Mouse (Mus musculus) heart, embryonic 13.5 days (tissue): ENCODE measurements around the gene Hk2. TPM values are rescaled to one million over a fixed set of nuclear protein-coding genes. Genes with fewer than 3 reads are reported as not detected.

Source experiments
- ATAC-seq: fragments of 200-750 bp; cut with Nextera tagmentation; 2 replicates; pipeline ENCODE4 v1.8.0; 2017; ENCODE audit warnings: moderate TSS enrichment; ENCODE audit not compliant: insufficient number of reproducible peaks, low FRiP score, low TSS enrichment; ENCODE audit errors: extremely low read depth
- H3K27ac ChIP-seq: fragments of 300-500 bp; sonication (generic); replicated peaks from 2 replicates; pipeline ENCODE4 v1.5.1; 2015; ENCODE audit warnings: moderate library complexity, mild to moderate bottlenecking, inconsistent platforms
- H3K27me3 ChIP-seq: fragments of 300-500 bp; sonication (generic); replicated peaks from 2 replicates; pipeline ENCODE4 v1.6.1; 2015; ENCODE audit warnings: mild to moderate bottlenecking, inconsistent platforms
- H3K36me3 ChIP-seq: fragments of 300-500 bp; sonication (generic); 2 replicates; pipeline ENCODE4 v1.6.1; 2015; ENCODE audit warnings: mild to moderate bottlenecking, inconsistent platforms
- H3K4me1 ChIP-seq: fragments of 300-500 bp; sonication (generic); 2 replicates; pipeline ENCODE4 v1.6.1; 2015; ENCODE audit warnings: inconsistent platforms
- H3K4me2 ChIP-seq: fragments of 300-500 bp; sonication (generic); 2 replicates; pipeline ENCODE4 v1.6.1; 2015; ENCODE audit warnings: inconsistent platforms, mild to moderate bottlenecking, moderate library complexity
- H3K4me3 ChIP-seq: fragments of 300-500 bp; sonication (generic); 2 replicates; pipeline ENCODE4 v1.5.1; 2015; ENCODE audit warnings: moderate library complexity, mild to moderate bottlenecking, inconsistent platforms
- H3K9ac ChIP-seq: fragments of 300-500 bp; sonication (generic); 2 replicates; pipeline ENCODE4 v1.6.1; 2015; ENCODE audit warnings: inconsistent platforms, mild to moderate bottlenecking, moderate library complexity
- H3K9me3 ChIP-seq: fragments of 300-500 bp; sonication (generic); 2 replicates; pipeline ENCODE4 v1.6.1; 2016; ENCODE audit warnings: inconsistent platforms
- WGBS: fragments of 180-500 bp; shearing (Covaris S2); methylation state at CpG from one replicate; pipeline ENCODE4 v1.1.7; 2015; ENCODE audit warnings: mixed read lengths; 5-methylcytosine and 5-hydroxymethylcytosine counted together
- polyA plus RNA-seq: library from polyadenylated mRNA; unstranded; fragments of >200 nt; fragmentation: Nextera tagmentation; extraction: Ambion mirVana; gene quantifications from 2 replicates; pipeline ENCODE4 v1.2.1, GENCODE M21; 2015

Gene Hk2
- polyA plus RNA-seq, 1 experiment from 2014 or later = 28.9 TPM

DNA sequence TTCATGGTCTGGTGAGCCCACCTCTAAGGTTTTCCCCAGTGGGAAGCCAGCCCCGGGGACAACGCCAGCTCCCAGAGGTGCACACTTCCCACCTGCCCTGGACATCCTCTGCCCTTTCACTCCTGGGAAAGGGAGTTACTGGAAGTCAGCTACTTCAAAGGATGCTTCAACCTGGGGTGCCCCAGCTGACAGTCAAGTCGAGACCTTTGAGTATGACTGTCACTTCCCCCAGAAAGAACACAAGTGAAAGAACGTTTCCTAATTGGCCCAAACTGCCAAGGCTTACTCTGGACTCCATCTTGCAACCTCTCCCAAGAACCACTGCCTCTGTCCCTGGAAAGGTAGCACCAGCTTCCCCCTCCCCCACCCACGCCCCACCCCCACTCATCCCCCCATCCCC, 4.5 kb downstream of the Hk2 start:
- Histone ChIP-seq H3K4me3 (no peak overlapping the region), H3K4me1 (peaks cover 59% of the 10 kb centered on the region), H3K36me3 (no peaks in the 10 kb centered on the region), H3K27me3 (no peaks in the 10 kb centered on the region), H3K27ac (no peak overlapping the region), H3K9me3 (no peaks in the 10 kb centered on the region), H3K4me2 (no peak overlapping the region), H3K9ac (peak overlapping the region; percentile 50; the same call in 1 of the 2 replicates)
- ATAC-seq = no peak
- WGBS = 68% methylated on average over 4 of the region's 5 CpGs

DNA sequence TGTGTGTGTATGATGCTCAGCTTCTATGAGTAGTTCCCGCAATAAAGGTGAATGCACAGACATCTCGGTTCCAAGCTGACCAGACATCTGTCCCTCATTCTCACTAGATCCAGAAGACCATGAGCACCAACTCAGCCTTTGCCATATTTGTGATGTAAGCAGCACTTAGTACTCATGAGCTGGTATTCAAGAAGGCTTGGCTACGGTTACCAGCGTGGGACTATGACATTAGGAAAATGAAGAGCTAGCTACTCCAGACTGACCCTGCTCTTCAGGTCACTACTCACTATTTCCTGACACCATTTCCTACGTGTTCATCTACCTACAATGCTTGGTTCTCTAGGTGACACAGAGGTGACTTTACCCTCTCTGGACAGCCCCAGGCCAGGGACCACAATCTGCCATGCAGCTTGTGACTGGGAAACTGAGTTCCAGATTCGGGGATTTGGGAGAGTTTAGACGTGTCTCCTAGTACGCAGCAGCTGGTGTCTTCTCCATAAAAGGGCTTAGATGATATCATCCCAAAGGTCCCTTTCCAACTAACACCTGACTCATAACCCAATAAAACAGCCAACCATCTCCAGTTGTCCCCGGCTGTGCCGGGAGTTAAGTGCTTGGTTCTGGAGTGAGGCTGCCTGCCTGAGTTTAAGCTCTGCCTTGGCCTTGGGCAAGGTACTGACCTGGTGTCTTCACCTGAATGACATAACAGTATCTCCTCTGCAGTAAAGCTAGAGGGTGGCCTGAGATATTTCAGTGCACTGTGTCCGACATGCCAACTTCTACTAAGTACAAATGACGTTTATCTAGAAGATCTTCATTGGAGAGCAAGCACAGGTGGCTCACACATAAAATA, 6.3 kb downstream of the Hk2 start:
- Histone ChIP-seq H3K27ac (no peak overlapping the region), H3K4me2 (no peak overlapping the region), H3K9ac (no peak overlapping the region), H3K4me1 (peaks cover 76% of the 10 kb centered on the region), H3K4me3 (no peak overlapping the region), H3K27me3 (no peaks in the 10 kb centered on the region), H3K9me3 (no peaks in the 10 kb centered on the region), H3K36me3 (no peaks in the 10 kb centered on the region)
- no peak for ATAC-seq
- WGBS = 80% methylated on average over 12 of the region's 12 CpGs

DNA sequence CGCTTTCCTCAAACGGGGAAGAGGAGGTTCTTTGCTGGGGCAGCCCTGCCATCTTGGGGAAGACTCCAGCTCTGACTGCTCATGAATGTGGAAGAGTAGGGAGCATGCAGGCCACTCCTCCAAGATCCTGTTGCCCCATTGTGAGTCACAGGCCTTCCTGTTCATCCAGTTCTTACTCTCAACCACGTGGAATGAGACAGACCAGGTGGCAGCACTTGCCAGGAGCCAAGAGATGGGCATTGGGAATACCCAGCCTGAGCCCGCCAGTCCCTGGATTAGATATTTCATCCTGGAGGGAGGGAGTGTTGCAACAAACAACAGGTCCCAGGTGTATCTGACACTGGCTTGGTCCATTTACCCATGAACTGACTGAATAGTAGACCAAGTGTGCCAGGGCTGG, 7.6 kb downstream of the Hk2 start:
- Histone ChIP-seq H3K27ac (0 out of 2 replicates have a peak overlapping the region, but pooled peaks have one; percentile 7), H3K4me3 (no peak overlapping the region), H3K9me3 (no peaks in the 10 kb centered on the region), H3K4me2 (no peak overlapping the region), H3K27me3 (no peaks in the 10 kb centered on the region), H3K4me1 (peaks cover 81% of the 10 kb centered on the region), H3K9ac (no peak overlapping the region), H3K36me3 (no peaks in the 10 kb centered on the region)
- no peak for ATAC-seq
- 60% methylated on average over 4 of the region's 4 CpGs for WGBS

DNA sequence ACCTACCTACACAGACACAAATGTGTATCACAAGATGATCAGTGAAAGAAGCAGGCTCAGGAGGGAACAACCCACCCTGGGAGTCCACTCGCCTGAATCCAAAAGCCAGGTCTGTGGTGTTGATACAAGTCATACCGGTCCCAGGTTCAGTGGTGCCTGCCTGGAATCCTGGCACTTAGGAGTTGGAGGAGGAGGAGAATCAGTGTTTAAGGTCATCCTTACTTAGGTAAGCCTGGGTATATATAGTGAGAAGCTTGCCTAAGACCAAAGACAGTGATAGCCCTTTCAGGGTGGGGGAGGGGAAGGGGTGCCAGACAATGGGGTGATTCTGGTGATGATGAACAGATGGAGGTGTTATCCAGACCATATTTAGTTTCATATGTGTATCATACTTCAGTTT, 9.0 kb downstream of the Hk2 start:
- H3K4me1 ChIP-seq = peaks cover 80% of the 10 kb centered on the region
- H3K27me3 ChIP-seq = no peaks in the 10 kb centered on the region
- no peak overlapping the region for H3K4me3 ChIP-seq
- ATAC-seq = no peak
- no peak overlapping the region for H3K9ac ChIP-seq
- no peak overlapping the region for H3K4me2 ChIP-seq
- 85% methylated on average over 2 of the region's 2 CpGs for WGBS
- H3K27ac ChIP-seq = peak overlapping the region; percentile 97
- no peaks in the 10 kb centered on the region for H3K9me3 ChIP-seq
- H3K36me3 ChIP-seq = no peaks in the 10 kb centered on the region

DNA sequence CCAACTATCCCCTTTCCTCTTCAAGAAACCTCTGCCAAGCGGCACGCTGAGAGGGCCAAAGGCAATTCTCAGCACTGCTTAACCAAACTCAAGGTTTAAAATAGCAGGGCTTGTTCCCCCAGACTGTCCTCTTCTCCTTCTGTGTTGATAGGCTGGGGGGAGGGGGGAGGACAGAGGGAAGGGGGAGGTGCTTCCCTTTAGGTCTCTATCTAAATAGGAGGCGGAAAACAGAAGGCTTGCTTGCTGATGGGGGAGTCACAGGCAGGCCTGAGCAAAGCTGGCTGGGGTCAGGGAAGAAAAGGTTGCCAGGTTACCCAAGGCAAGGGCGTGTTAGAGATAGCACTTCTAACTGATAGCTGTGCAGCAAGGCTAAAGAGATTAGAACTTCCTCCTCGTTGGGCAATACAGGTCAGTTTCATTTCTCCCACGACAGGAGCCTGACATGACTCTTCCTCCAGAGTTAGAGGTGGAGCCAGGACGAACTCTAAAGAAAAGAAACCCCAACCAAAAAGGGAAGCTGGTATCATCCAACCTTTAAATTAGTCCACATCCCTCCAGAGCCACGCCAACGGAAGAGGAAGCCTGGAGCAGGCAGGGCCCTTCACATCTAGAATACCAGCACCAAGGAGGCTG, 10.3 kb downstream of the Hk2 start:
- peaks cover 10% of the 10 kb centered on the region for H3K36me3 ChIP-seq
- peak overlapping the region; percentile 66 for H3K9ac ChIP-seq
- peak overlapping the region; percentile 97 for H3K27ac ChIP-seq
- 3% methylated on average over 9 of the region's 9 CpGs for WGBS
- peak overlapping the region; percentile 52 for H3K4me2 ChIP-seq
- no peaks in the 10 kb centered on the region for H3K9me3 ChIP-seq
- no peaks in the 10 kb centered on the region for H3K27me3 ChIP-seq
- H3K4me3 ChIP-seq = peak overlapping the region; percentile 1; the same call in 1 of the 2 replicates
- H3K4me1 ChIP-seq = peaks cover 78% of the 10 kb centered on the region
- ATAC-seq = peak; percentile 23; the same call in 1 of the 2 replicates

DNA sequence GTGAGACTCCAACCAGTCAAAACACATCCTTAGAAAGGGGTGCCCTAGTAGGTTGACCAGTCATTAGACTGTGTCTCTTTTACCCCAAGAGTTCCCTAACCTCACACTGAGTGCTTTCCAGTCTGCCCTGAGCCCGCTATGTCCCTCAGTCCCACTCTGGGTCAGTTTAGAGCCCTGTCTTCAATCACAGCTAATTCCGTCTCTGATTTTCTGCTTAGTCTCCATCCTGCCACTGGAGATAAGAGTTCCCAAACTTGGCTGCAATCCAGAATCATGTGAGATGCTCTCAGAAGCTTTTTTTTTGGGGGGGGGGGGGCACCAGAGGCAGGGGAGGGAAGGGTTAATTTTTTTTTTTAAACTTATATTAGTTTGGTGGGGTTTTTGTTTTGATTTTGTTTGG, 11.5 kb downstream of the Hk2 start:
- H3K4me1 ChIP-seq = peaks cover 84% of the 10 kb centered on the region
- peak overlapping the region; percentile 71 for H3K9ac ChIP-seq
- H3K4me3 ChIP-seq = no peak overlapping the region

DNA sequence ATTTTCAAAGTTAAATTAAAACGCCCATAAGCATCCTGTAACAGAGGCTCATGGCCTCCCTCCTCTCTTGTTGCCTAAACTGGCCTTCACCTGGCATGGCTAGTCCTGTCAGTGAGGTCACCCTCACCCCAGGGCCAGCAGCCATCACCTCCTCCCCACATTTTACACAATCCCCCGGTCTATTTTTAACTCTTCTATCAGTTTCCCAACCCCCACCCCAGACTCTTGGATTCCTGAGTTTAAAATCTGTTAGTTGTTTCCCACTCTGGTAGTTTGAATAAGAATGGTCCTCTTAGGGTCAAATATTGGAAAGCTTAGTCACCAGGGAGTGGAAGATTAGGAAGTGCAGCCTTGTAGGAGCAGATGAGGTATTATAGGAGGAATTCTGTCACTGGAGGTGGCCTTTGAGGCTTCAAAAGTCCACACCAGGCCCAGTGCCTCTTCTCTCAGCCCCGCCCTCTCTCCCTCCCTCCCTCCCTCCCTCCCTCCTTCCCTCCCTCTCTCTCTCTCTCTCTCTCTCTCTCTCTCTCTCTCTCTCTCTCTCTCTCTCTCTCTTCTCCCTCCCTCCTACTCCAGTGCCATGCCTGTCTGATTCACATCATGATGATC, 13.4 kb downstream of the Hk2 start:
- peaks cover 16% of the 10 kb centered on the region for H3K36me3 ChIP-seq
- H3K4me1 ChIP-seq = peaks cover 93% of the 10 kb centered on the region
- no peak overlapping the region for H3K4me3 ChIP-seq
- H3K4me2 ChIP-seq = peak overlapping the region; percentile 27
- 26% methylated on average over 2 of the region's 3 CpGs for WGBS
- H3K9ac ChIP-seq = peak overlapping the region; percentile 50; the same call in 1 of the 2 replicates
- no peaks in the 10 kb centered on the region for H3K27me3 ChIP-seq
- ATAC-seq = no peak
- peak overlapping the region; percentile 97 for H3K27ac ChIP-seq
- H3K9me3 ChIP-seq = no peaks in the 10 kb centered on the region

More for the DNA sequence above, 11.5 kb downstream of the Hk2 start:
- Histone ChIP-seq H3K9me3 (no peaks in the 10 kb centered on the region), H3K27me3 (no peaks in the 10 kb centered on the region), H3K4me2 (peak overlapping the region; percentile 28), H3K27ac (peak overlapping the region; percentile 97), H3K36me3 (peaks cover 16% of the 10 kb centered on the region)
- WGBS = 8% methylated on average over 2 of the region's 2 CpGs
- ATAC-seq = no peak

DNA sequence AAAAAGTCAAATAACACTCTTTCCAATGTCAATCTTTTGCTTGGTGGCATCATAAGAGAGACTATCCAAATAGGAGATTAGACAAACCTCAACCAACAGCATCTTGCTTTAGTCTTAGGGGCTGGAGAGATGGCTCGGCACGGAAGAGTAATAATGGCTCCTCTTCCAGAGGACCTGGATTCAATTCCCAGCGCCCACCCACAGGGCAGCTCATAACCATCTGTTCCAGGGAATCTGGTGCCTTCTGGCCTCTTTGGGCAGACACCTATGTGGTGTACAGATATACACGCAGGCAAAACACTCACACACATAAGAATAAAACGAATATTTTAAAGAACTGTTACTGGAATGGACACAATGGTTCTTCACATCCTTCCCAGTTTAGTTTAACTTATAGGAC, 15.0 kb downstream of the Hk2 start:
- WGBS = 90% methylated on average over 5 of the region's 5 CpGs
- H3K4me1 ChIP-seq = peaks cover 87% of the 10 kb centered on the region

DNA sequence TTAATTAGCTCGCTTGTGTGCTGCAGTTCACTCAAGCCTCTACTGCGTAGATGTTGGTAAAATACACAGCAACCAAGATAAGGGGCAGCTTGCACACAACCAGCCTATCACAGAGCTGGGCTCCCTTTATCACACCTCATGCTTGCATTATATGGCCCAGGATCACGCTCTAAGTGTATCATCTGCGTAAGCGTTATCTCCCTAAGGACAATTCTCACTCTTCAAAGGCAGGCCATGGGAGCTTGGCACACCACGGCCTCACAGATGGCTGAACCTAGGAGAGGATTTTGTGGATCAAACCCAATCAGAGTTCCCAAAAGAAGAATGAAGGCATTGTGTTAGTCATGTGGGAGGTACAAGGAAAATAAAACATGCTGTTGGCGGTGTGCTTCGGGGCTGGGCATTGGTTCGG, 17.4 kb downstream of the Hk2 start:
- Histone ChIP-seq H3K27me3 (no peaks in the 10 kb centered on the region), H3K9me3 (no peaks in the 10 kb centered on the region), H3K9ac (0 out of 2 replicates have a peak overlapping the region, but pooled peaks have one; percentile 25), H3K27ac (peak overlapping the region; percentile 57), H3K4me3 (no peak overlapping the region), H3K4me2 (no peak overlapping the region), H3K4me1 (peaks cover 85% of the 10 kb centered on the region), H3K36me3 (peaks cover 21% of the 10 kb centered on the region)
- no peak for ATAC-seq
- WGBS = 59% methylated on average over 9 of the region's 9 CpGs

More for the DNA sequence above, 15.0 kb downstream of the Hk2 start:
- H3K27ac ChIP-seq = peak overlapping the region; percentile 43
- H3K4me3 ChIP-seq = no peak overlapping the region
- no peaks in the 10 kb centered on the region for H3K27me3 ChIP-seq
- peaks cover 20% of the 10 kb centered on the region for H3K36me3 ChIP-seq
- no peaks in the 10 kb centered on the region for H3K9me3 ChIP-seq
- H3K4me2 ChIP-seq = no peak overlapping the region
- ATAC-seq = no peak
- H3K9ac ChIP-seq = no peak overlapping the region

DNA sequence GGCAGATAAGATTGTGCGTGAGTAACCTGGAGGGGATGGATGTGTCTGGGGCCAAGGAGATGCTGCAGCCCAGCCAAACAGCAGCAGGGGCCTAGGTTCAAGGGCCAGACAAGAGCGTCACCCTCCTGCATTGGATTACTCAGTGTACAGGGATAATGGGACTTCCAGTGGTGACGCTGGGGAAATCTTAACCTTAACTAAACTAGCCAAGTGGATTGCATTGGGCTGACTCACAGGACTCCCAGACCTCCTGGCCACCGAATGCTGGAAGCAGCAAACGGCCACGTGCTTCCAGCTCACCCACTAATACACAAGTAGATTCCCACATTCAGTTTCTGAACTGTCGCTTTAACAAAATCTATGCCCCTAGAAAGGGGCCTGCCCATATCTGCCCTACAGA, 18.0 kb downstream of the Hk2 start:
- Histone ChIP-seq H3K9ac (peak overlapping the region; percentile 25; the same call in 1 of the 2 replicates), H3K27me3 (no peaks in the 10 kb centered on the region), H3K9me3 (no peaks in the 10 kb centered on the region), H3K27ac (peak overlapping the region; percentile 57), H3K4me2 (no peak overlapping the region), H3K36me3 (peaks cover 27% of the 10 kb centered on the region), H3K4me3 (no peak overlapping the region), H3K4me1 (peaks cover 85% of the 10 kb centered on the region)
- ATAC-seq = no peak
- WGBS = 57% methylated on average over 7 of the region's 7 CpGs

DNA sequence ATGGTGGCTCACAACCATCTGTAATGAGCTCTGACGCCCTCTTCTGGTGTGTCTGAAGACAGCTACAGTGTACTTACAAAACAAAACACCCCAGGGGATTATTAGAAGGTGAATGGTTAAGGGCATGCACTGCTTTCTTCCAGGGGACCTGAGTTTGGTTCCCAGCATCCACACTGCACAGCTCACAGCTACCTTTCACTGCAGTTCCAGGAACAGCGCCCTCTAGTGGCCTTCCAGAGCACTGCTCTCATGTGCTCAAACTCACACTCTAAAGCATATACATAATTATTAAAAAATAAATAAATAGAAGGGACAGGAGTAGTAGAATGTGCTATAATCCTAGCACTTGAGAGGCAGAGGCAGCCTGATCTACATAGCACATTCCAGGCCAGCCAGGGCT, 18.9 kb downstream of the Hk2 start:
- Histone ChIP-seq H3K4me3 (no peak overlapping the region), H3K36me3 (peaks cover 32% of the 10 kb centered on the region), H3K4me1 (peaks cover 83% of the 10 kb centered on the region), H3K27me3 (no peaks in the 10 kb centered on the region), H3K9ac (no peak overlapping the region), H3K27ac (0 out of 2 replicates have a peak overlapping the region, but pooled peaks have one; percentile 78), H3K9me3 (no peaks in the 10 kb centered on the region), H3K4me2 (no peak overlapping the region)
- no peak for ATAC-seq
- WGBS = 47% methylated on average over 2 of the region's 2 CpGs
